Mouse (Mus musculus) E14TG2a.4 (cell line): ENCODE data around the gene Rplp1.

Source experiments
- CTCF ChIP-seq: conservative IDR thresholded peaks from 2 replicates; pipeline ENCODE4 v1.5.1; 2014; ENCODE audit warnings: low read length
- POU5F1 ChIP-seq: IDR thresholded peaks from 2 replicates; pipeline ENCODE4 v1.6.1; 2014; ENCODE audit warnings: low read length, borderline replicate concordance

DNA sequence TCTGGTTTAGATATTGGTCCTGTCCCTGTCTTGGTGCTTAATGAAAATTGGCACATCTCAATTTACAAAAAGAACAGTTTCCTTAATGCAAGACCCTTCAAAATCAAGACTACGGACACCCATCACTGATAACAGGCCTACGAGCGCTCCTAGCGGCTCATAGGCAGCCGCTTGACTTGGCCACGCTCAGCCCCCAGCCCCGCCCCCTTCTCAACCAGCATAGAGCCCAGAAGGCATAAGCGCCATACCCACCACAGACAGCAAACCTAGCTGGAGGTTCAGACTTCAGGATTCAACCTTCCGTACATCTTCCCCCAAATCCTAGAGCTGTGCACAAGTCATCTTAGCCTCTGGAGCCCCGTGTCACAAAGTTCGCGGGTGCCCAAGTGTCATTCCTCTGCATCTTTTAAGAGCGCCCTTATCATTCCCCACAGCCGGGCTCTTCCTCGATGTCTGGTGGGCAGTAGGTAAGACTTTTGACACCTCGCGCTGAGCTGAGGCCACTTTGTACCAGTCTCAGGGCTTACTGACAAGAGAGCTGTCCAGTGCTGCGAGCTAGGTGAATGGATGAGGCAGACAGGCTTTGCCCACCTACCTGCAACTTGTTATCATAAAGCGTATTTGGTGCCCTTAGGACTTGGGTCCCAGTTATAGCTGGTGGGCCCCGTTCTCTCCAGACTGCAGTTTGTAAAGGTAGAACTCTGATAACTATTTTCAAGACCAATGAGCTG is 3.7 kb downstream of the Rplp1 start:
- peak; percentile 52 for TF ChIP-seq CTCF
- TF ChIP-seq POU5F1, result no peak
